ENCODE assay signal across 11 mouse cellular contexts in the genomic region with DNA sequence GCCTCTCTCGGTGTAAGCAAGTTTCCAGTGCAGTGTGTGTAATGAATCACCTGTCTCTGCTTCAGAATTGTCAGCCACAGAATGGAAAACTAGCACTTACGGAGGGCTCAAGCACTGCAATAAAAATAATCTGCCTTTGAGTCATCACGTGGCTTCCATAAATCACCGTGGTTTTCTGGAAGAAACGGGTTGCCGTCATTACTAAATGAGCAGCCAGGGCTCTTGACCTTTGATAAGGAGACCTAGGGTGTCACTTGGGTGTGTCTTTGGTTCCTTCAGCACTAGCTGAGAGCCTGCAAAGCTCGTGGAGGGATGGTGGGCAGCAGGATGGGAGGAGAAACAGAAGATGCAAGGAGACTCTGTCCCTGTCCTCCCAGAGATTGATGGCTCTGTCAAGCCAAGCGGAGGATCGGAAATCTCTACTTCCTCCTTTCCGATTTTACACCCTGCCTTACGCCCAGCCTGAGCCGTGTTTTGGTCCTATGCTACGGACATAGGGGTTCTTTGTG.
A peak's percentile ranks its signal among the peaks of the same experiment; 100 is the strongest.
DNase-seq lines count a peak whose midpoint lies in the region; ATAC-seq and TF ChIP-seq lines count a peak whose summit lies in the region.
"Had no signal": no experiment of that assay in that cellular context is flagged by ENCODE, and none has a peak within 500 bp of the region (broad histone marks: within the 10 kb centered on the region; RNA-seq: fewer than 3 reads in every experiment).

No protein-coding gene starts in this region.

- no peak overlapping the region for H3K9ac ChIP-seq in intestine, postnatal 0 days (ENCODE audit: low read depth, low read length)
- no peak overlapping the region for H3K9ac ChIP-seq in heart, embryonic 11.5 days (ENCODE audit: low read depth, low read length)
- H3K9ac ChIP-seq: forebrain, embryonic 12.5 days; liver, embryonic 13.5 days had no signal

- H3K27ac ChIP-seq in intestine, postnatal 0 days (ENCODE audit: low read depth, low read length) = no peak overlapping the region
- H3K27ac ChIP-seq in heart, embryonic 11.5 days (ENCODE audit: low read depth, low read length) = no peak overlapping the region
- H3K27ac ChIP-seq: forebrain, embryonic 12.5 days; liver, embryonic 13.5 days had no signal

- no peaks in the 10 kb centered on the region for H3K4me1 ChIP-seq in intestine, postnatal 0 days (replicated peaks; ENCODE audit: control insufficient read depth, insufficient read depth, low read length)
- H3K4me1 ChIP-seq in heart, embryonic 11.5 days (ENCODE audit: control insufficient read depth, insufficient read depth, low read length) = peaks cover 11% of the 10 kb centered on the region; the same call in 1 of the 2 replicates
- H3K4me1 ChIP-seq: liver, embryonic 13.5 days had no signal

- H3K27me3 ChIP-seq in intestine, postnatal 0 days (replicated peaks; ENCODE audit: control insufficient read depth, insufficient read depth, low read length) = no peaks in the 10 kb centered on the region
- H3K27me3 ChIP-seq in heart, embryonic 11.5 days (ENCODE audit: control insufficient read depth, insufficient read depth, low read length) = no peaks in the 10 kb centered on the region
- H3K27me3 ChIP-seq: forebrain, embryonic 12.5 days; liver, embryonic 13.5 days had no signal

- TF ChIP-seq CTCF in intestine, postnatal 0 days (IDR thresholded peaks at IDR 0.05; ENCODE audit: low read depth) = no peak

- no peak overlapping the region for H3K4me3 ChIP-seq in intestine, postnatal 0 days (ENCODE audit: low read depth, low read length)
- H3K4me3 ChIP-seq in heart, embryonic 11.5 days (ENCODE audit: low read depth, low read length) = no peak overlapping the region
- H3K4me3 ChIP-seq: forebrain, embryonic 12.5 days; liver, embryonic 13.5 days had no signal

- peak; percentile 78 for DNase-seq in heart, adult 11 months
- DNase-seq in heart, adult 18-20 months = no peak
- DNase-seq in adrenal gland, postnatal 36 days = peak; percentile 11 to 27
- peak; percentile 28 for DNase-seq in naive thymus-derived CD4-positive, alpha-beta T cell, adult 2 months (ENCODE audit: low read depth)
- DNase-seq in cerebellum, adult 11-12 months = no peak
- no peak for DNase-seq in cerebellum, postnatal 10 days
- DNase-seq: cerebellum, postnatal 36 days; liver, embryonic 13.5 days had no signal

- H3K9me3 ChIP-seq in intestine, postnatal 0 days (ENCODE audit: control insufficient read depth) = no peaks in the 10 kb centered on the region
- H3K9me3 ChIP-seq in heart, embryonic 11.5 days (replicated peaks; ENCODE audit: control insufficient read depth, low read length) = no peaks in the 10 kb centered on the region
- H3K9me3 ChIP-seq: forebrain, embryonic 12.5 days; liver, embryonic 13.5 days had no signal

- peak overlapping the region; percentile 46 for H3K4me2 ChIP-seq in intestine, postnatal 0 days (replicated peaks; ENCODE audit: low read depth)
- H3K4me2 ChIP-seq in heart, embryonic 11.5 days = no peak overlapping the region
- H3K4me2 ChIP-seq: forebrain, embryonic 12.5 days; liver, embryonic 13.5 days had no signal

- no peaks in the 10 kb centered on the region for H3K36me3 ChIP-seq in intestine, postnatal 0 days (ENCODE audit: control insufficient read depth, insufficient read depth)
- no peaks in the 10 kb centered on the region for H3K36me3 ChIP-seq in heart, embryonic 11.5 days (ENCODE audit: control insufficient read depth, insufficient read depth, low read length)
- H3K36me3 ChIP-seq: forebrain, embryonic 12.5 days; liver, embryonic 13.5 days had no signal

- 11% methylated on average over 13 of the region's 13 CpGs for WGBS in intestine, postnatal 0 days
- WGBS in heart, embryonic 11.5 days (ENCODE audit: insufficient replicate concordance) = 40% methylated on average over 13 of the region's 13 CpGs

- peak; percentile 88 for ATAC-seq in intestine, postnatal 0 days
- ATAC-seq in heart, embryonic 11.5 days (replicated peaks; ENCODE audit: insufficient number of reproducible peaks, low FRiP score, low TSS enrichment) = no peak

Comparison
In these comparisons a context has a peak if more than half of its experiments do, and no peak if none do; other contexts are left out.
1. DNase-seq: peak in heart, adult 11 months (single experiment), adrenal gland, postnatal 36 days (2 of 2) and naive thymus-derived CD4-positive, alpha-beta T cell, adult 2 months (single experiment); none in heart, adult 18-20 months (0 of 2), cerebellum, adult 11-12 months (single experiment) and cerebellum, postnatal 10 days (0 of 2).